Mouse (Mus musculus): Measurements from ENCODE around the gene Spef2.
"Not testable (repeated sequence)": the region's sequence is repeated elsewhere in the genome, so short reads cannot be mapped to it uniquely, and the experiment has no call there.

The Spef2 gene

GRCm38 (mm10) chr15:9748359-9749102, at the start of gene Spef2:
Gene Spef2 (minus strand): TSS chr15:9748868.
- peak; percentile 85 for DNase-seq (ENCODE audit: low read depth, low spot score)
- no peaks in the 10 kb centered on the region for H3K27me3 ChIP-seq (ENCODE audit: control insufficient read depth, insufficient read depth, low read length, poor library complexity, severe bottlenecking)
- H3K36me3 ChIP-seq (ENCODE audit: control insufficient read depth, insufficient read depth, low read length, poor library complexity, severe bottlenecking): no peaks in the 10 kb centered on the region

GRCm38 (mm10) chr15:9794131-9794530, 45.5 kb upstream of the Spef2 start:
- H3K36me3 ChIP-seq (ENCODE audit: control insufficient read depth, insufficient read depth, low read length, poor library complexity, severe bottlenecking): no peaks in the 10 kb centered on the region
- no peak for DNase-seq (ENCODE audit: low read depth, low spot score)
- H3K27me3 ChIP-seq (ENCODE audit: control insufficient read depth, insufficient read depth, low read length, poor library complexity, severe bottlenecking): no peaks in the 10 kb centered on the region

DNA sequence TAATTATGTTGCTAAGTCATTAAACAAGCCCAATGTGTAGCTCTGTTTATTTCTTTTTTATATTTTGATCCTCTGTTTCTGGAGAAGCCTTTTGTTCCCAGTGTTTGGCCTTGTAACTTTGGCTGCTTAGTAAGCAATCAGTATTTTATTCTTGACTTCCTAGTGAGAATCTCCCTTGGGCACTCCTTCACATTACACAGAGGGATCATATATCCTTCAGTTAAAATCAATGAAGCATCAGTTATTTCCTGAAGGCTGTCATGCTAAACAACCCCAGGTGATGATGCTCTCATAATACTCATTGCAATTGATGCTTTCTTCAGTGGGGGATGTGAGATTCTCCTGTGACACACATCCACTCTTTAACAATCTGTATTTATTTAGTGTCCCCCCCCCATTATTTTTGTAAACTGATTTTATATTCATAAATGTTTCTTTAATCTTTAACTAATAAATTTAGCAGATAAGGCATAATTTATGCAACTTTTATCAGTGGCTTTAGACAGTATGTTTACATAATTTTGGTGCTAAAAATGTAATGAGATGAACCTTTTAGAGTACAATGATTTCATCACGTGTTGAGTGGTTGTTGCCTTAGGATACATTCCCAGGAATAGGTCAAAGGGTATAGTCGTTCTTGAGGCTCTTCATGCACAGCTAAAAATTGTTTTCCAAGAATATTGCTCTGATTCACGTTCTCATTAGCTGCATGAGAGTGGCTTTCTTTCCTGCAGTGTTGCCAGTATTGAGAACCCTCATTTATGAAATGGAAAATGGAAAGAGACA, 39.8 kb upstream of the Spef2 start:
- Histone ChIP-seq H3K36me3 (ENCODE audit: control insufficient read depth, insufficient read depth, low read length, poor library complexity, severe bottlenecking) (no peaks in the 10 kb centered on the region), H3K27me3 (ENCODE audit: control insufficient read depth, insufficient read depth, low read length, poor library complexity, severe bottlenecking) (no peaks in the 10 kb centered on the region)
- no peak for DNase-seq (ENCODE audit: low read depth, low spot score)

DNA sequence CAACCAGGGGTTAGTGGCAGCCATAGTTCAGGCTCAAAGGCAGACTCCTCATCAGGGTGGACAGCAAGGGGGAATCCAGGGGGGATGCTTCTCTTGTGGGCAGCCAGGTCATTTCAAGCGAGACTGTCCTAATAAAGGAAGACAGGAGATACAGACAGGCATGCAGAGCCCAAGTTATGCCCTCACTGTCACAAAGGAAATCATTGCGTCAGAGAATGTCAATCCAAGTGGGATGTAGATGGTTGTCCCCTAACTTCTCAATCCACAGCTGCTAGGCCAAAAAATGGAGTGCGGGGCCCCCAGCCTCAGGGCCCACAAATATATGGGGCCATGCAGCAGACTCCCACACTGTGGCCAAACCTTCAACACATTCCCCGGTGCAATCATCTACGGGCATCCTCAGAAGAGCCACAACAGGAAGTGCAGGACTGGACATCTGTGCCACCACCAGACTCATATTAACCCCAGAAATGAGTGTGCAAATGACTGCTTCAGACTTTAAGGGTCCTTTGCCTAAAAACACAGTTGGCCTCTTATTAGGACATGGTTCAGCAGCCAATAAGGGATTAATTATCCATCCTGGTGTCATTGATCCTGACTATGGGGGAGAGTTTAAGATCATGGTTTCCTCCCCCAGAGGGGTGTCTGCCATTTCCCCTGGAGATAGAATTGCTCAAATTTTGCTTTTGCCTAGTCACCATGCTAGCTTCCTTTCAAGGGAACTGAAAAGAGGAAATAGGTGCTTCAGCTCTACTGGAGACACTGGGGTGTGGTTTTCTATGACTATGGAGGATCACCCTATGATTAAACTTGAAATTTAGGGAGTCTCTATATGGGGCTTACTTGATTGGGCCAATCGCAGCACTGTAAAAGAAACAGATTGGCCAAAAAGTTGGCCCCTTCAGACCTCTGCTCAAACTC, 25.8 kb upstream of the Spef2 start:
- H3K27me3 ChIP-seq (ENCODE audit: control insufficient read depth, insufficient read depth, low read length, poor library complexity, severe bottlenecking); H3K36me3 ChIP-seq (ENCODE audit: control insufficient read depth, insufficient read depth, low read length, poor library complexity, severe bottlenecking): not testable (repeated sequence)
- peak; percentile 17 for DNase-seq (ENCODE audit: low read depth, low spot score)

DNA sequence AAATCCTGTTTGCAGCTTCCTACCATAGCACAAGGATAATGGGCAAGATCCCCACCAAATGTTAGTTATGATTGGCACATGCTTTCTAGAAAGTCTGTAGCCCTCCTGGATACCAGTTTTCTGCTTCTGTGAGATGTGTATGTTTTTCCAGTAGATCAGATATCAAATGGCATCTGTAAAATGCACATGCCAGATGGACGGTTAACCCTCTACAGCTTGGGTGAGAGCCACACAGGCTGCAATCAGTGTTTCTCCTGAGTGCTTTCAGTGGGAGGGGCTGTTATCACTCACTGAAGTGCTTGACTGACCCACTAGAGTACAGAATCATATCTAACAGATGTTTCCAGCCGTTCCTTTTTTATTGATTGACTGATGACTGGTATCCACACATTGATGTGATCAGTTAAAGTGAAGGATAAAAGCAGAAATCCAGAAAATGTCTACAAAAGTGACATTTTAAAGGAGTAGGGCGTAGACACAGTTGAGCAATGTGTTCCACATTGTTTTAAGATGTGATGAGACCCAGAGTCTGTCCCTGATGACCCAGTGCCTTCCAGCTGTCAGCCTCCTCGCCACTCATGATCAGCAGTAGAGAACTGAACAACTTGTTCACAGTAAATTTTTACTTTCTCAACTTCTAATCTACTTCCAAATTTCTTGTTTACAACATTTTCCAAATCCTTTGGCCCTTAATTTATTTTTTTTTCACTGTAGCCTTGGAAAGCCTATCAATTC, 19.7 kb upstream of the Spef2 start:
- Histone ChIP-seq H3K36me3 (ENCODE audit: control insufficient read depth, insufficient read depth, low read length, poor library complexity, severe bottlenecking) (no peaks in the 10 kb centered on the region), H3K27me3 (ENCODE audit: control insufficient read depth, insufficient read depth, low read length, poor library complexity, severe bottlenecking) (no peaks in the 10 kb centered on the region)
- DNase-seq (ENCODE audit: low read depth, low spot score): no peak

GRCm38 (mm10) chr15:9767034-9767433, 18.4 kb upstream of the Spef2 start:
- DNase-seq (ENCODE audit: low read depth, low spot score): no peak

GRCm38 (mm10) chr15:9750966-9751365, 2.3 kb upstream of the Spef2 start:
- Histone ChIP-seq H3K27me3 (ENCODE audit: control insufficient read depth, insufficient read depth, low read length, poor library complexity, severe bottlenecking) (no peaks in the 10 kb centered on the region), H3K36me3 (ENCODE audit: control insufficient read depth, insufficient read depth, low read length, poor library complexity, severe bottlenecking) (no peaks in the 10 kb centered on the region)
- DNase-seq (ENCODE audit: low read depth, low spot score): no peak

More at GRCm38 (mm10) chr15:9767034-9767433, 18.4 kb upstream of the Spef2 start:
- Histone ChIP-seq H3K27me3 (ENCODE audit: control insufficient read depth, insufficient read depth, low read length, poor library complexity, severe bottlenecking) (no peaks in the 10 kb centered on the region), H3K36me3 (ENCODE audit: control insufficient read depth, insufficient read depth, low read length, poor library complexity, severe bottlenecking) (no peaks in the 10 kb centered on the region)

DNA sequence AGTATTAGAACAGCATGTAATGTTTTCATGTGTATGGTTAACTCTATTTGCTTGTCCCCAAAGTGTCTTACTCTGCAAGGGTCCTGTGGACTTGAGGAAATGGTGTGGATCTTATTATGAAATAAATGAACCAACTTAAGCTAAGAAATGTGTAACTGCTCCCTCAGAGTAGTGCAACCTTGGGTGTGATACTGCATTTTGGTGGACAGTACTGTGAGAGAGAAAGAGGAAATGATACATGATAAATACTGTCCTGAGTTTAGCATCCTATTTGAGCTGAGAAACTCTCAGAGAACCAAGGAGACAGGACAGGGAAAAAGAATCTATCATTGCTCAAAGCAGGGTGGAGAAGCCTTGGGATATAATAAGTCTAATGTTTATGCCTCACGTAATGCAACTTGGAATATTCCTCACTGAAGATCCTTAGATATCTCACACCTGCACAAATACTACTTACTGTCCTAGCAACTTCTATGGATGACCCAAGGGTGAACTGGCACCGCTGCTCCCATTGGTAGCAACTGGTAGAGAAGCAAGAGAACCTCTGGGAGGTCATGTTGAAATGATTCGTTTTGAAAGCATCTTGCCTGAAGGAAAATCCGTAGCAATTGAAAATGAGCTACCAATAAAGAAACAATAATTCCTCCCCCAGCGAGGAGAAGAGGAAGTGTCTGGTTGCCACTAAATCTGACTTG, 1.1 kb downstream of the Spef2 start:
- H3K27me3 ChIP-seq (ENCODE audit: control insufficient read depth, insufficient read depth, low read length, poor library complexity, severe bottlenecking): no peaks in the 10 kb centered on the region
- DNase-seq (ENCODE audit: low read depth, low spot score): peak; percentile 1
- no peaks in the 10 kb centered on the region for H3K36me3 ChIP-seq (ENCODE audit: control insufficient read depth, insufficient read depth, low read length, poor library complexity, severe bottlenecking)

GRCm38 (mm10) chr15:9742172-9742571, 6.5 kb downstream of the Spef2 start:
- Histone ChIP-seq H3K27me3 (ENCODE audit: control insufficient read depth, insufficient read depth, low read length, poor library complexity, severe bottlenecking) (no peaks in the 10 kb centered on the region), H3K36me3 (ENCODE audit: control insufficient read depth, insufficient read depth, low read length, poor library complexity, severe bottlenecking) (no peaks in the 10 kb centered on the region)
- peak; percentile 15 for DNase-seq (ENCODE audit: low read depth, low spot score)

- no peaks in the 10 kb centered on the region for H3K36me3 ChIP-seq (ENCODE audit: control insufficient read depth, insufficient read depth, low read length, poor library complexity, severe bottlenecking)
- DNase-seq (ENCODE audit: low read depth, low spot score): peak; percentile 7
- H3K27me3 ChIP-seq (ENCODE audit: control insufficient read depth, insufficient read depth, low read length, poor library complexity, severe bottlenecking): no peaks in the 10 kb centered on the region
Measured at GRCm38 (mm10) chr15:9714574-9715458, 33.9 kb downstream of the Spef2 start.

DNA sequence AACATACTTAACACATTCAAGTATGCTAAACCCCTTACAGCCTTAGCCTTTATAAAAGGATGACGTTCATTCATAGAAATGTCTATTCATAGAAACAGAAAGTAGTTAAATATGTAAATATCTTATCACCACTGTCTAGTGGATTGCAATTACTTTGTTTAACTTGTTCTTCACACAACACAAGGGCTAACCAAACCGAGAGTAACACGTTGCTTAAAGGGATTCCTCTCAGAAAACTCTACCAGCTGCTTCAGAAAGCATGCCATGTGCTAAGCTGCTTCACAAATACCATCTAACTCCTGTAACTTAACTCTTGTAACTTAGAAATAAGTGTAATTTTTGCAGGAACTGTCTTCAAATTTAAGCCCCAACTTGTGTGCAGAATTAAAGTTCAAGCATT, 35.0 kb downstream of the Spef2 start:
- no peak for DNase-seq (ENCODE audit: low read depth, low spot score)
- Histone ChIP-seq H3K36me3 (ENCODE audit: control insufficient read depth, insufficient read depth, low read length, poor library complexity, severe bottlenecking) (no peaks in the 10 kb centered on the region), H3K27me3 (ENCODE audit: control insufficient read depth, insufficient read depth, low read length, poor library complexity, severe bottlenecking) (no peaks in the 10 kb centered on the region)

DNA sequence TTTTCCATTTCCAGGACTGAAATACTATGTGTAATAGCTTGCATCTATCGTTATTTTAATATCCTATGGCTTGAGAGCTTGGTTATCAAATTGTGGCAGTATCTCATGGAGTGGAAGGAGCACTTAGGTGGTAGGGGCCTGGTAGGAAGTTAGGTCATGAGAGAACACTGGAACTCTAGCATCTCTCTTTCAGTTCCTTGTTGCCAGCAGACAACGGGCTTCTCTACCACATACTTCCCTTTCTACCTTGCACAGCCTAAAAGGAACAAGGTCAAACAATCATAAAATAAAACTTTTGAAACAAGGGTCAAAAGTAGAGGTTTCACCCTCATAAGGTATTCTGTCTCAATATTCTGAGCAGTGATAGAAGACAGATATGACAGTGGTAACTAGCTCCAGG, 38.3 kb downstream of the Spef2 start:
- H3K36me3 ChIP-seq (ENCODE audit: control insufficient read depth, insufficient read depth, low read length, poor library complexity, severe bottlenecking): no peaks in the 10 kb centered on the region
- peak; percentile 48 for DNase-seq (ENCODE audit: low read depth, low spot score)
- H3K27me3 ChIP-seq (ENCODE audit: control insufficient read depth, insufficient read depth, low read length, poor library complexity, severe bottlenecking): no peaks in the 10 kb centered on the region

- H3K27me3 ChIP-seq (ENCODE audit: control insufficient read depth, insufficient read depth, low read length, poor library complexity, severe bottlenecking): no peaks in the 10 kb centered on the region
Measured at GRCm38 (mm10) chr15:9705830-9706450, 42.7 kb downstream of the Spef2 start.

More at GRCm38 (mm10) chr15:9705830-9706450, 42.7 kb downstream of the Spef2 start:
- peak; percentile 2 for DNase-seq (ENCODE audit: low read depth, low spot score)
- H3K36me3 ChIP-seq (ENCODE audit: control insufficient read depth, insufficient read depth, low read length, poor library complexity, severe bottlenecking): no peaks in the 10 kb centered on the region

Measured in splenic B cell, adult 2 months (primary cell).